Mouse (Mus musculus) cerebellum, postnatal 10 days (tissue): ENCODE results near the gene Rtn4.
A peak's percentile ranks its signal among the peaks of the same experiment; 100 is the strongest.

Experiments
- DNase-seq, 2 experiments: peaks; one replicate each; pipeline ENCODE4 v3.0.0; 2021; ENCODE audit warnings: mixed read lengths in 2 of 2

Rtn4 gene

DNA sequence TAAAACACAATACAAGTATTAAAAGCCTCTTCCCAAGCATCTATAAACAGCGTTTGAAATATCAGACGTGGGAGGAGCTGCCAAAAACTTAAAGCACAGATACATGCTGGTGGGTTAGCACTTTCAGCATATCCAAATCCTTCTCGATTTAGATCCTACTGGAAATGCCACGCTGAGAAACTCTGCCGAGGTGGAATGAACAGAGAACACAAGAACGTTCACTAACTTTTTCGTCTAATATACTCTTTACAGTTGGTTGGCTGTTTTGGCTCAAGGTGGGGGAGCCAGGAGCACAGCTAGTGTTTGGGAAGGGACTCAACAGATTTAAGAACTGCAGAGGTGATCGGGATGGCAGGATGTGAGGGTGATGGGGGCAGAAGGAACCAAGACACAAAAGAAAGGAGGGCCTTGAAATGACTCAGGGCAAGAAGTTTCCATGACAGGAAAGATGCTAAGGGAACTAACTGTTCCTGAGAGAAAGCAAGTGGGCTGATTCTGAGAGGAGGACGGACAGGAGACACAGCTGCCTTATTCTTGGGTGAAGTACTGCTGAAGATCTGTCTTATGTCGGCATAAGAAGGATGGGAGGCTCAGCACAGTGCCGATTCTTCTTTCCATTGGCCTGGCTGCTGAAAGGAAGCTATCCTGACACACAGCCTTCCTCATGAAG lies 73.7 kb downstream of the Rtn4 start:
- no peak for DNase-seq

DNA sequence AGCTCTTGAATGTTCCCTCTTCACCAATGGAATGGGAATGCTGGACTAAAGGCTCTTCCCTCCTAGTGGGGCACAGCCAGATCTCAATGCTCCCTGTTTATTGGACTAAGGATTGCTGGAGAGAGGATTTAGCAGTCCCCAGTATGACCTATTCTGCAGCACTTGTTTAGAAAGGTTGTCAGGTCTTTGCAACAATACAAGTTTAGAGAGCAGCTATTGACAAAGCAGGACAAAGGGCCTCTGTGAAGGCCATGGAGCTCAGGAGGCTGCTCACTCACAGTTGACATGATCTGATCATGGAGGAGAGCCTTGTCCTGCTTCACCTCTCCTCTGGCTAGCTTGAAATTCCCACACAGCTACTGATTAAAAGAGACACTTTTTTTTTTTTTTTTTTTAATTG lies 75.8 kb downstream of the Rtn4 start:
- no peak for DNase-seq

DNA sequence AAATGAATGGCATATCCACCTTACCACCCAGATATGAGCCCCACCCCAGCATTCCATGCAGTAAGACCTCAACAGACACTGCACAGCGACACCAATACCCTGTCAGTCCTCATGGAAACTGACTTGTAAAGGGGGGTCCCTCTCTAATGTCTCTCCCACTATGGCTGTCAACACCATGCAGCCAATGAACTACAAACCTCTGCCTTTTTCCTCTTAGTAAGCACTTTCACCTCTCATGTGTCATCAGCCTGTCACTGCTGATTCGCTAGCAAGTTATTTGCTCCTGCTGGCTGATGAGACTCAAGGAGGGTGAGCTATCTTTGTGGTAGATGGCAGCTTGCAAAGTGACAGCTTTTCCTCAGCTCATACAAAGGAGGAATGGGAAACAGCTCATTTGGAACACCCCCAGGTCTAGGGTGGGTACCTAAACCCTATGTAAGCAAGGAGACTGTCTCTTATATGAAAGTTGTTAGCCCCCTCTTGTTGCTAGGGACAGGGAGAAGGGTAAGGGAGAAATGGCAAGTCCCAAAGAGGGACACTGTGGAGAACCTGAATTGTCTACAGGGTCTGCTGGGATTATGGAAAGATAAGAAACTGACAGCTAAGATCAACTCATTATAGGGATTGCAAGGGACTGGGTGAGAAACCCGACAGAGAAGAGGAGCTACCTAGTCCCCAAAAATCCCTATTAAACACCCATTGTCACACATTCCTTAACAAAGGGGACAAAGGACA lies 78.1 kb downstream of the Rtn4 start:
- no peak for DNase-seq

DNA sequence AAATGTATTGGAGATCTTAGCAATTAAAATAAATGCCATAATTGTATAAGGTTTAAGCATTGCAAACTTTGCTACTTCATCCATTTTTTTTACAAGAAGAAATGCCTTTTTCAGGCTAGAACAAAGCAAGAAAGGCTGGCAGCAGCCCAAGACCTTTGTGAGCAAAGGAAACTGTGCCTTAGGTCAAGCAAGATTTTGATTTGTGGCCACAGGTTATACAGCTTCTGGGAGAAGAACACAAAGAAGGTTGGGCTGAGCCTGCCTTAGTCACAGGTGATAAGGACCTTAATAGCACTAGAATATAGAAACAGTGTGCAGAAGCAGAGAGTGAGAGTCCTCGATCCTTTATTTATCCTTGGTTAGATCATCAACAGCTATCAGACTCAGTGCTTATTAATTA lies 79.5 kb downstream of the Rtn4 start:
- no peak for DNase-seq

DNA sequence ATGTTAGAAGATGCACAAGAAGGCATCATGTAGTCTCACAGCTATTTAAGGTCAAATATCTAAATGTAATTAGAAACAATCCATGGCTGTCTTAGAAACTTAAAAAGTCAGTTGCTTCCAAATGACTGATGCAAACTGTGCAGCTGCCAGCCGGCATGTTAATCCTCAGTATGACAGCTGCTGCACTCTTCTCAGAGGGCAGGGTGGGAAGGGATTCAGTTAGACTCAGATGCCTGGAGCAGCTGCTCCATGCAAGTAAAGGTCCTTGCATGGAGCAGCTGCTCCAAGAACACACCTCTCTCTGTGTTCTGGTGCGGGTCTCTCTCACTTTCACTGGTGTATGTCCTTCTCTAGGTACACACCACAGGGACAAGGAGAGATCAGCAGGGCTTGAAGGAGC lies 81.5 kb downstream of the Rtn4 start:
- peak; percentile 42 to 50 for DNase-seq

DNA sequence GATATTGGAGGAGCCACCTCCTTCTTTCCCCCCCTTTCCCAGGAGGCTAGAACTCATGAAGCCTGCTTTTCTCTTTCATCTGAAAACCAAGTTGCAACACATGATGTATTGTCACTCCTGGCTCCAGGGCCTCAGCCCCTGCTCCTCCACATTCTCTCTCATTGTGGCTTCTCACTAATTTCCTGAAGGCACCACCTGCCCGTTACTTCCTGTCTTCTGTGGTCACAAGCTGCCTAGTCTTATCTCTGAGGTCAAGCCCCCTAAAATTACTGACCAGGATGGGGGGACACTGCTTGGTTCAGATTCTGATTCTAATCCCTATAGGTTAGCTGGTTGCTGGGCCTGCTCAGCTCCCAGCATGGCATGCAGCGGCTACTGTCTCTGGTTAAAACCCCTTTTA lies 82.0 kb downstream of the Rtn4 start:
- DNase-seq: no peak

DNA sequence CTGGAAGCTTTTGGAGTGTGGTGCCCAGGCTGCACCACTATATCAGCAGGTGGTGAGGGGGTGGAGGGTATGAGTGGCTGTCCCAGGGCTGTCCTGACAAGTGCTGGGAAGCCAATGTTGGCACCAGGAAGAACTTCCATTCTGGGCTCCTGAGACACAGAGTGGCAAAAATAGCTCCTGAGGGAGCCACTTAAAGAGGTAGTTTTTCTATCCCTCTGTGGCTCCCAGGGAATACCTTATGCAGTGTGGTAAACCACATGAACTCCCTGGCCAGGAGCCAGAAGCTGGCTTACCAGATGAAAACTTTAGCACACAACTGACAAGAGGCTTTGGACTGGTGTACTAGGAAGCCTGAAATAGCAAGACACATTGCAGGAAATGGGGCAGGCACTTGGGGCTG lies 85.2 kb downstream of the Rtn4 start:
- peak in 1 of 2 experiments; percentile 15 for DNase-seq

DNA sequence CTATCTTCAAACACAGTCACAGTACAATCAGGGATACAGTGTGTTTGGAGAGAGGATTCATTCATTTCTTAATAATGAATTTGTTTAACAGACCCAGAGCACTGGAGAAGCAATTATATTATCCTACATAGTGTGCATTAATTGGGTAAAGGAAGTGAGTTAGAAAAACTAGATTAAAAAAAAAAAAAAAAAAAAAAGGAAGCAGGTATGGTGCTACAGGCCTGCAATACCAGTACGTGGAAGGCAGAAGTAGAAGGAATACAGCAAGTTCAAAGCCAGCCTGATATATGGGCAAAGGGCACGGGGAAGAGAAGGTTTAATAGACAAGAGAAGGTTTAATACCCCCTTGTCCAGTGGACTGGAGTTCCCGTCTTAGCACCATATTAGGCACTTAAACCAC lies 86.2 kb downstream of the Rtn4 start:
- DNase-seq: no peak

DNA sequence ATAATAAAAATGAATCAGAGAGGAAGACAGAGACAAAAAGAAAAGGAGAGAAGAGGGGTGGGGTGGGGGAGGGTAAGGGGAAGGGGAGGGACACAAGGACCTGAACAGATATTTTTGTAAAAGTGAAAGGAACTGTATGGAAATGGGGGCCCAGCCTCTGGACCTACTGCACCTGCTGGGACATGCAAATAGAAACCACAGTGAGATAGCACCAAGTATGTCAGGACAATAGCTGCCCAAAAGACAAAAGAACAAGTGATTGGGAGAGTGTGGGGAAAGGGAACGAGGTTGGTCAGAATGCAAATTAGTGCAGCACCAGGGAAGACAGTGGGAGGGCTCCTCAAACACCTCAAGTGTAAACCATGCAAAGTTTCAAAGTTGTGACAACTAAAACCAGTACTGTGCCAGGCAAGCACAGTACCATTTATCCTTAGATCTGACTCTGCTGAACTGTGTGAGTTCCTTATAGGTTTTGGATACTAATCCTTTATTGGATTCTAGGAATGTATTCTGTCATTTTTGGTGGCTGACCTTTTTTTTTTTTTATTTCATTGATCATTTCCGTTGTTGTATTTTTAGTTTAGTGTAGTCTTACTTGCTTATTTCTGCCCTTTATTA lies 86.8 kb downstream of the Rtn4 start:
- DNase-seq: no peak

DNA sequence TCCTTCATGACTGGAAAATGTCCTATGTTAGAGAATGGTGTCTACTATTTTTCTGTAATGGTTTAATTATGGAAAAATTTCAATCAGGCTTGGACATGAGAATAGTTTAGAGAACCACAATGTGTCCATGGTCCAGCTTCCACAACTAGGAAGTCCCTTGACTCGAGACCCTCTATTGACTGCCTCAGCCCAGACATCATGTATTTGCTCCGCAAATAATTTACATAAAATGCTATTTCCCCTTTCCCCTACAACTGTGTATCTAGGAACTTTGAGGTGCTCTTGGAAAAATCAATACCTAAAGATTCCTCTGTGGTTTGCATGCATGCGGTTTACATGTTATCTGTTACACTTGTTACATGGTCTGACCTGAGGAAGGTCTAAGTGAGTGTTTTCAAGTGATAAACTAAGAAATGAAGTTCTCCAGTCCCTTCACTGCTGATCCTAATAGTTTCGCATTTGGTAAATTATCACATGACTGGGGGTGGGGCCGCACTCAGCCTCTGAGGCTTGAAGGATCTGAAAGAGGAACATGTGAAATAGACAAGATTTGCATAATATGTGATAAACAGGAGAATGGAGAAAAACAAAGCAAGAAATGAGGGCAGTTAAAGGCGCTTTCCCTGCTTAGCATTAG lies 94.0 kb downstream of the Rtn4 start:
- no peak for DNase-seq

DNA sequence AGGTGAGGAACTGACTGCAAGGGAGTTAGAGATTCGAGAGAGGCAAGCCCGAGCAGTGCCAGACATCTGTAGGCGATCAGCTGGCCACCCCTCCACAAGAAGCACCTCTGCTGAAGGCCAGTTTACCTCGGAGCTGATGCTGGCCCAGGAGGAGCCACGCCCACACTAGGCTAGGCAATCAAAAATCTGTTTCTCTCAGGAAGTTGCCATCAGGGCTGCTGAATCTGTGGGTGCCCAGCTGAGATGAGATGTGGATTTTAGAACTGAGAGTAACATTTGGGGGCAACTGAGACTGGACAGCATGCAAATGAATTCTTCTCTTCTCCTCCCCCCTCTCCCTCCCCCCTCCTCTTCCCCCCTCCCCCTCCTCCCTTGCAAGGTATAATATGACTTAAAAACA lies 94.7 kb downstream of the Rtn4 start:
- no peak for DNase-seq

DNA sequence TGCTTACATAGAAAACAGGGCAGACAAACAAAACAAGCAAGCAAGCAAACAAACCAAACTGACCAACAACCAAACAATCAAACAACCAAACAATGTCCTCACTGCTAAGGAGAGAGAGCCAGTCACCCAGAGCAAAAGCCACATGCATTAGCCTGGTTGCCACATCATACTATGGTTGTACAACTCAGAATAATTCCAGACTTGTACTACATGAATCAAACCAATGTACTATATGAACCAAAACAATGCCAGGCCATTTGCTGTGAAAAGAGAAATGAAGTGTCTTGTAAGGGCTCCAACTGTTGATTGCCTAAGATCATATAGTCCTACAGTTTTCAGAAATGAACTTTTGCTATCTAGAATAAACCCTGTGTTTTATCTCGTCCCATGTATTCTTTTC lies 95.8 kb downstream of the Rtn4 start:
- no peak for DNase-seq

DNA sequence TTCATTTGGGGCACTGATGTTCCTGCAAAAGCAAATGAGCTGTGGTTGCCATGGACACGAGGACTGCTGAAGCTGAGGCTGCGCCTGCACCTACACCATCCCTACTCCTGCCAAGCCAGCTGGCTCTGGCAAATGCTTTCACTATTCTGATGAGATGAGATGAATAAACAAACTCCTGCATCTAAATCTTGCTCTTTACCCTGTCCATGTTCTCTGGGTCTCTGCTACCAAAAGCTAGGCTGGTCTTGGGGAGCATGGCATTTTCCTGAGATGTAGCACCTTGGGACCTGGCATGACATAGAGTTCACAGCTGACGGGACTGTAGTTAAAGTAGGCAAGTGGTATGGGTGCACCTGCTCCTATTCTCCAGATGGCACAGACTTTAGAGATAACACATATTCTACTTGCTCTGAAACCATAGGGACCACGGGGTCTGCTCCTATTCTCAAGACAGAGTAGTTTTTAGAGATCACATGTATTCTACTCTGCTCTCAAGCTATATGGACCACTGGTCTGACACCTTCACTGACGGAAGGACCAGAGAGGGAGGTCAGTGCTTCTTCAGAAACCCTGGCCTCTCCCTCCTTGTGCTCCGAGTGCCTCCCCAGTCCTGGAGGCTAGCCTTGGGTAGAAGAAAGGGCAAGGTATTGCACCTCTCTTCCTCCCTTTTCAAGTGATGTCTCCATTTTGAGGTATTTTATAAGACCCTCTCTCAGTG lies 96.3 kb downstream of the Rtn4 start:
- DNase-seq: peak; percentile 65 to 78

DNA sequence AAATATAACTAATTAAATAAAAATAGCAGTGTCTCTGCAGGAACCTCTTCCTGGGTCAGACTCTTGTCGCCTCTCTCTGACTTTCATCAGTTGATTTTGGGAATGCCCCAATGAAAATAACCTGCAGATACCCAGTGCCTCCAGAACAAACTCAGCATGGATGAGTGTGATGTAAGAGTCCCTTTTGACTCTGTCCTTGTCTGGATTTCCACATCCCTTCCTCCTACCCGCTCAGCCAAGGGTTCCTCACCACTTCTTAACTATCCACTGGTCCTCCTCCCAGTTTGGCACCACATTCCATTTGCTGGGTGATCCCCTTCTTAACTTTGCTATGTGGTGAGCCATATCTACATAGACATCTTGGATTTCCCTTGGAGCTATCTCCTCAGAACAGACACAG lies 98.0 kb downstream of the Rtn4 start:
- no peak for DNase-seq
